Mouse (Mus musculus): ENCODE data around the gene Fut1. TPM values are rescaled to one million over a fixed set of nuclear protein-coding genes. Genes with fewer than 3 reads are reported as not detected.

Fut1 gene
- polyA plus RNA-seq, 1 experiment from 2014 or later: 0.61 TPM

DNA sequence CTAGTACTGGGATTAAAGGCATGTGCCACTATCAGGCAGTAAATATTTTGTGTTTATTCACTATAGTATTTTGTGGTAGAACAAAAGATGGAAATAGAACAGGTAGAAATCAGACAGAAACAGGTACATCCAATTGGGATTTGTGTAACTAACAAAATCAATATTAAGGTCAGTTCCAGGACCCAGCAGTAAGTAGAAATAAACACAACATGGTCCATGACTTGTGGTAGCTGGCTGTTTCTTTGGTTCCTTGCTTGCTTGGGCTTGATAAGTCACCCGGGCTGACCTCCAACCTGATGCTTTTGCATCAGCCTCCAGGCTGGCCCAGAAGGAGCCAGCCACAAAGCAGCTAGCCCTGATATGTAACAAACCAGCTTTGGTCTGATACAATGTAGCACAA is 7.6 kb upstream of the Fut1 start:
- no peak overlapping the region for H3K4me3 ChIP-seq
- no peaks in the 10 kb centered on the region for H3K27me3 ChIP-seq
- no peaks in the 10 kb centered on the region for H3K9me3 ChIP-seq
- H3K4me1 ChIP-seq: no peaks in the 10 kb centered on the region
- H3K9ac ChIP-seq: no peak overlapping the region
- 76% methylated on average over 1 of the region's 1 CpGs for WGBS
- ATAC-seq (ENCODE audit: insufficient number of reproducible peaks, insufficient read depth, low FRiP score, low TSS enrichment): no peak
- H3K36me3 ChIP-seq: no peaks in the 10 kb centered on the region
- no peak overlapping the region for H3K4me2 ChIP-seq (replicated peaks)
- no peak overlapping the region for H3K27ac ChIP-seq

DNA sequence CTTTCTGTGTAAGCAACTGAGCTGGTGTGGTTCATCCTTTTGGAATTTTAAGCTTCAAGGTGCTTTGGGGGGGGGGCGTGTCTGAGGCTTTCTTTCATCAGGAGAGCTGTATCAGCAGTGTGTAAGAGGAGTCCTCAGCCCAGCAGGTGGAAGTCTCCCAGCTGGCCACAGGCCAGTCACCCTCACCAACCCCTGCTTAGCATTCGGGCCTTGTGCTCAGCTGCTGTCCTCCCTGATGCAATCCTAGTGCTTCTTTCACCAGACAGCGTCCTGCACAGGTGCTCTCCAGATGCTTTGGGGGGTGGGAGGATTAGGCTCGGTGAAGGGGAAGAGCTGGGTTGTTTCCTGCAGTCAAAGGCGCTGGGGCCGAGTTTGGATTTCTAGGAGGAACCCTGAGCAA is 812 bp upstream of the Fut1 start:
- H3K27me3 ChIP-seq: peaks cover 48% of the 10 kb centered on the region
- WGBS: 7% methylated on average over 6 of the region's 6 CpGs
- H3K4me3 ChIP-seq: no peak overlapping the region
- peak; percentile 72 for ATAC-seq (ENCODE audit: insufficient number of reproducible peaks, insufficient read depth, low FRiP score, low TSS enrichment)
- peak overlapping the region; percentile 57; the same call in 1 of the 2 replicates for H3K27ac ChIP-seq
- H3K4me1 ChIP-seq: peaks cover 16% of the 10 kb centered on the region
- no peak overlapping the region for H3K9ac ChIP-seq
- H3K4me2 ChIP-seq (replicated peaks): no peak overlapping the region
- H3K9me3 ChIP-seq: no peaks in the 10 kb centered on the region
- H3K36me3 ChIP-seq: no peaks in the 10 kb centered on the region

DNA sequence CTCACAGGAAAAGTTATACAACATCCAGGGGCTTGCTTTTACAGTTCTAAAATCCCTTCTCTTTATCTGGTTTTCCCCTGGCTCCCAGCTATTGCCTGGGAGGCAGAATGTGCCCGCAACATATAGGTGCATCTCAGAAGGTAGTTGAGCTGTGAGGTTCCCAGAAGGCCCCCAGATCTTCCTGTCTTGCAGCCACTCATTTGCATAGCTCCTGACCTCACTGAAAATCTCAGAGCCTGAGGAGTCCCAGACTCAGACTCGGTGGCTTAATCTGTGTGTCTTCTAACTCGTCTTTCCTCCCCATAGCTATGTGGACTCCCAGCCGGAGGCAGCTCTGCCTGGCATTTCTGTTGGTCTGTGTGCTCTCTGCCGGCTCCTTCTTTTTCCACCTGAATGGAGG is 1.2 kb downstream of the Fut1 start:
- Histone ChIP-seq H3K4me3 (no peak overlapping the region), H3K27me3 (peaks cover 48% of the 10 kb centered on the region)
- no peak for ATAC-seq (ENCODE audit: insufficient number of reproducible peaks, insufficient read depth, low FRiP score, low TSS enrichment)

DNA sequence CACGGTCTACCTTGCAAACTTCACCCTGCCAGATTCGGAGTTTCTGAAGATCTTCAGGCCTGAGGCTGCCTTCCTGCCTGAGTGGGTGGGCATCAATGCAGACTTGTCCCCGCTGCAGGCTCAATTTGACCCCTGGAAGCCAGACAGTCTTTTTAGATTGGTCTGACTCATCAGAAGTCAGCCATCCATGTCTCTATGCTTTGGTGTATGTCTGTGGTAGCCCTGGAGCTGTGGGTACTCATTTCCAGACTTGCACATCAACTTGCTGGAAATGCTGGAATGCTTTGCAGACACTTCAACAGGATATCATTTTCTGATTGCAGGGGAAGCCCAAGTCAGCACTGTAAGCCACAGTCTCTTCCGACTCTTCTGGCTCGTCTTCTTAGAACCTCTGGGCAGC is 2.5 kb downstream of the Fut1 start:
- Histone ChIP-seq H3K4me3 (no peak overlapping the region), H3K36me3 (no peaks in the 10 kb centered on the region), H3K27ac (no peak overlapping the region), H3K27me3 (peaks cover 48% of the 10 kb centered on the region), H3K9ac (no peak overlapping the region), H3K9me3 (no peaks in the 10 kb centered on the region), H3K4me2 (replicated peaks) (no peak overlapping the region), H3K4me1 (peaks cover 16% of the 10 kb centered on the region)
- WGBS: 90% methylated on average over 5 of the region's 5 CpGs
- ATAC-seq (ENCODE audit: insufficient number of reproducible peaks, insufficient read depth, low FRiP score, low TSS enrichment): no peak

More for the DNA sequence above, 1.2 kb downstream of the Fut1 start:
- peaks cover 16% of the 10 kb centered on the region for H3K4me1 ChIP-seq
- no peaks in the 10 kb centered on the region for H3K36me3 ChIP-seq
- no peak overlapping the region for H3K9ac ChIP-seq
- no peak overlapping the region for H3K4me2 ChIP-seq (replicated peaks)
- WGBS: 77% methylated on average over 5 of the region's 5 CpGs
- no peaks in the 10 kb centered on the region for H3K9me3 ChIP-seq
- no peak overlapping the region for H3K27ac ChIP-seq

DNA sequence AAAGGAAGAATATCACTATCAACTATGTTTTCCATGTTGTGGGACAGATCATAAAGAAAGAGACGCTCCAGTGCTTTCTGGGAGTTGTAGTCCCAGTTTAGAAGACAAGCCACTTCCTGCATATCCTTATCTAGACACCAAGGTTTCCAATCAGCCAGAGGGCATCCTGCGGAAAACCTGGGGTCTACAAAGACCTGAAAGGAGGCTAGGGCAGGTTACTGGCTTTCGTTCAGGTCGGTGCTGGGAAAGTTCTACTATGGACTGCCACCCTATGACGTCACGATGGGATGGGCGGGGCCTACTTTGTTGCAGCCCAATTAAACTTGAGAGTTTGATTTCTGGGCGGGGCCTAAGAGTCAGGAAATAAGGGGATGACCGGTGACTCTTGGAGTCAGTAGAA is 4.4 kb downstream of the Fut1 start, which contains the start of gene Izumo1:
TSS of gene Izumo1 (plus strand) at position 369 of the 400 bp plus-strand sequence.
- no peak for ATAC-seq (ENCODE audit: insufficient number of reproducible peaks, insufficient read depth, low FRiP score, low TSS enrichment)
- WGBS: 26% methylated on average over 9 of the region's 9 CpGs
- peaks cover 8% of the 10 kb centered on the region for H3K4me1 ChIP-seq
- H3K4me3 ChIP-seq: no peak within 1 kb of the TSS
- H3K9me3 ChIP-seq: no peaks in the 10 kb centered on the region
- H3K9ac ChIP-seq: no peak within 1 kb of the TSS
- no peaks in the 10 kb centered on the region for H3K36me3 ChIP-seq
- no peak within 1 kb of the TSS for H3K27ac ChIP-seq
- H3K4me2 ChIP-seq (replicated peaks): no peak within 1 kb of the TSS
- peaks cover 31% of the 10 kb centered on the region for H3K27me3 ChIP-seq

DNA sequence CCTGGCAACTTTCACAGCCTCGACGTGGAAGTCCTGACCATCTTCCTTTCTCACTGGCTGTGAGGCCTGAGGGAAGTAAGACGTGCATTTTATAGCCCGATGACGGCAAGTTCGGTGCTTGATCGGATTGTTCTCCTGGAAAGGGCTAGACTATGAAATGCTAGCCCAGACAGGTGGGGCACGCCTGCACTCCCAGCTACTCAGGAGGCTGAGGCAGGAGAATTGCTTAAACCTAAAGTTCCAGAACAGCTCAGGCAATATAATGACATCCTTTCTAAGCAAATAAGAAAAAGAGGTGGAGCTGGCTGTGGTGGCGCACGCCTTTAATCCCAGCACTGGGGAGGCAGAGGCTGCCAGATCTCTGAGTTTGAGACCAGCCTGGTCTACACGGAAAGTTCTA is 6.4 kb downstream of the Fut1 start:
- Histone ChIP-seq H3K9ac (no peak overlapping the region), H3K27me3 (peaks cover 28% of the 10 kb centered on the region)

DNA sequence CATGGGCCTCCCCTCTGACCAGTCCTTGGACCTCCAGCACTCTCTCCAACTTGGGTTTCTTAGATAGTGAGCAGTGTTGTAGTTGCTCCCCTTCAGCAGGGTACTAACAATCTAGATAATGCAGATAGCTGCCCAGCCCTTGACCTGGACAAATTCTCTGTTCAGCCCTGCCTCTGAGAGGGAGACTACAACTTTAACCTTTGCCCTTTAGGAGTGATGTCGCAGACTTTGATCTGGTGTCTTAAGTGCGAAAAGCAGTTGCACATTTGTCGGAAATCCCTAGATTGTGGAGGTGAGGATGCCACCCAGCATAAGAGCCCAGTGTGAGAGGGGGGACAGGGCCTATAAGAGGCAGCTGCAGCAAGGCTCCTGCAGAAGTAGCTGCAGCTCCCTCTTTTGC is 7.6 kb downstream of the Fut1 start:
- Histone ChIP-seq H3K4me2 (replicated peaks) (no peak overlapping the region), H3K9me3 (no peaks in the 10 kb centered on the region), H3K27me3 (peaks cover 21% of the 10 kb centered on the region), H3K4me3 (no peak overlapping the region), H3K27ac (no peak overlapping the region), H3K36me3 (no peaks in the 10 kb centered on the region), H3K4me1 (no peaks in the 10 kb centered on the region), H3K9ac (no peak overlapping the region)
- ATAC-seq (ENCODE audit: insufficient number of reproducible peaks, insufficient read depth, low FRiP score, low TSS enrichment): no peak
- 83% methylated on average over 3 of the region's 3 CpGs for WGBS

More for the DNA sequence above, 6.4 kb downstream of the Fut1 start:
- H3K4me1 ChIP-seq: no peaks in the 10 kb centered on the region
- no peaks in the 10 kb centered on the region for H3K9me3 ChIP-seq
- H3K4me2 ChIP-seq (replicated peaks): no peak overlapping the region
- H3K36me3 ChIP-seq: no peaks in the 10 kb centered on the region
- no peak for ATAC-seq (ENCODE audit: insufficient number of reproducible peaks, insufficient read depth, low FRiP score, low TSS enrichment)
- H3K4me3 ChIP-seq: no peak overlapping the region
- no peak overlapping the region for H3K27ac ChIP-seq
- 96% methylated on average over 11 of the region's 11 CpGs for WGBS

DNA sequence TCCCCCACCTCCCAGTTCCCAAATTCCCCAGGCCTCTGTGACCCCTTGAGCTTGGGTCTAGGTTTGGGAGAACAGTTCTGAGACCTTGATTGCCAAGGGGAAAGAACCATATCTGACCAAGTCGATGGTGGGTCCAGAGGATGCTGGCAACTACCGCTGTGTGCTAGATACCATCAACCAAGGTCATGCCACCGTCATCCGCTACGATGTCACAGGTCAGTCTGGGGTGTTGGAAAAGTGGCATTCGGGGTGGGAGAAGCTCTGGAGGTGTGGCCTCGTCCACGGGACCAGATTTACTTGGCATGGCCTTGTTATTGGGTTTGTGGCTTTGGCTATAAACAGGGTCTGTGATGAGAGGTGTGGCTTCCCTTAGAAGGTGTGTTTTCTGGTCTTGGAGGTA is 8.4 kb downstream of the Fut1 start:
- H3K4me3 ChIP-seq: no peak overlapping the region
- H3K4me1 ChIP-seq: no peaks in the 10 kb centered on the region
- no peak overlapping the region for H3K9ac ChIP-seq
- H3K27ac ChIP-seq: no peak overlapping the region
- H3K36me3 ChIP-seq: no peaks in the 10 kb centered on the region
- 90% methylated on average over 8 of the region's 8 CpGs for WGBS
- peaks cover 24% of the 10 kb centered on the region for H3K27me3 ChIP-seq
- ATAC-seq (ENCODE audit: insufficient number of reproducible peaks, insufficient read depth, low FRiP score, low TSS enrichment): no peak
- H3K4me2 ChIP-seq (replicated peaks): no peak overlapping the region
- no peaks in the 10 kb centered on the region for H3K9me3 ChIP-seq

DNA sequence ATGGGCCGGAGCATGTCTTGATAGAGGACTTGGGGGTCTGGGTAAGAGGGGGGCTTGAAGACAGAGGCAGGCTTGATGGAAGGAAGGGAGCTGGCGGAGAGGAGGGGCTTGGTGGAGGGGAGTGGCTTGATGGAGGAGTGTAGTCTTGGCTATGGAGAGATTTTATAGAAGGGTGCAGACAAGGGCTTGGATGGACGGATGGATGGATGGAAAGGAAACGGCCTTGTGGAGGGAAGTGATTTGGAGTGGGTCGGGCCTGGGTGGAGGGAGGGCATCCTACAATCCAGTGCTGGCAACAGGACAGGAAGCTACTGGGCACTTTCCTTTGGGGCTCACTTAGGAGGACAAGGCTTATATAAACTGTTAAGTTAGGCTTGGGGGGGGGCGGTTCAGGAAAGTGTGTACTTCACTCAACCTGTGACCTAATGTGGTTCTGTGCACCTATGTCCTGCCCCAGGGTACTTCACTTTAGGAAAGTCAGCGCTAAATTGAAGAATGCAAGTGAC is 9.5 kb downstream of the Fut1 start:
- Histone ChIP-seq H3K4me1 (no peaks in the 10 kb centered on the region), H3K27ac (no peak overlapping the region), H3K36me3 (no peaks in the 10 kb centered on the region), H3K9me3 (no peaks in the 10 kb centered on the region), H3K4me3 (no peak overlapping the region), H3K27me3 (peaks cover 24% of the 10 kb centered on the region), H3K9ac (no peak overlapping the region), H3K4me2 (replicated peaks) (no peak overlapping the region)
- WGBS: 89% methylated on average over 7 of the region's 7 CpGs
- no peak for ATAC-seq (ENCODE audit: insufficient number of reproducible peaks, insufficient read depth, low FRiP score, low TSS enrichment)

DNA sequence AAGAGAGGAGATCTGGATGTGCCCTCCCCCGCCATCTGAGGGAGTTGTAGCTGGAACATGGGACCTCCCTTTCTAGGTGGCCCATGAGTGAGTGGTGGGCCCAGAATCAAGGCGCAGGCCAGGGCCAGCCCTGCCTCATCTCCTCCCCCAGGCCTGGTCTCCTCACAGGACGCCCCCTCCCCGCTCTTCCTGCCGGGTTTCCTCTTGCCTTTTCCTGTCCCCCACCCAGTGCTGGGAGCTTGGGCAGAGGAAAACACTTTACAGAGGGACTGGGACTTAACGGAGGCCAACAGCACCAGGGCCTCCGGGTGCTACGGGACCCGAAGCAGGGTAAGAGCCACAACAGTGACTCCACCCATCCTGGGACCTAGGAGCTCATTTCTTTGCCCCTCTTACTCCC is 10.2 kb downstream of the Fut1 start, which contains the start of gene Rasip1:
TSS of gene Rasip1 (plus strand) at position 228 of the 400 bp plus-strand sequence.
- peaks cover 24% of the 10 kb centered on the region for H3K27me3 ChIP-seq
- peaks cover 2% of the 10 kb centered on the region for H3K4me1 ChIP-seq
- 76% methylated on average over 9 of the region's 9 CpGs for whole genome bisulfite sequencing
- no peaks in the 10 kb centered on the region for H3K36me3 ChIP-seq
- peak within 1 kb of the TSS; percentile 60; the same call in 1 of the 2 replicates for H3K27ac ChIP-seq
- peak within 1 kb of the TSS; percentile 75 for H3K9ac ChIP-seq
- peak within 1 kb of the TSS; percentile 59 for H3K4me3 ChIP-seq
- H3K4me2 ChIP-seq (replicated peaks): peak within 1 kb of the TSS; percentile 98
- ATAC-seq (ENCODE audit: insufficient number of reproducible peaks, insufficient read depth, low FRiP score, low TSS enrichment): no peak
- no peaks in the 10 kb centered on the region for H3K9me3 ChIP-seq

DNA sequence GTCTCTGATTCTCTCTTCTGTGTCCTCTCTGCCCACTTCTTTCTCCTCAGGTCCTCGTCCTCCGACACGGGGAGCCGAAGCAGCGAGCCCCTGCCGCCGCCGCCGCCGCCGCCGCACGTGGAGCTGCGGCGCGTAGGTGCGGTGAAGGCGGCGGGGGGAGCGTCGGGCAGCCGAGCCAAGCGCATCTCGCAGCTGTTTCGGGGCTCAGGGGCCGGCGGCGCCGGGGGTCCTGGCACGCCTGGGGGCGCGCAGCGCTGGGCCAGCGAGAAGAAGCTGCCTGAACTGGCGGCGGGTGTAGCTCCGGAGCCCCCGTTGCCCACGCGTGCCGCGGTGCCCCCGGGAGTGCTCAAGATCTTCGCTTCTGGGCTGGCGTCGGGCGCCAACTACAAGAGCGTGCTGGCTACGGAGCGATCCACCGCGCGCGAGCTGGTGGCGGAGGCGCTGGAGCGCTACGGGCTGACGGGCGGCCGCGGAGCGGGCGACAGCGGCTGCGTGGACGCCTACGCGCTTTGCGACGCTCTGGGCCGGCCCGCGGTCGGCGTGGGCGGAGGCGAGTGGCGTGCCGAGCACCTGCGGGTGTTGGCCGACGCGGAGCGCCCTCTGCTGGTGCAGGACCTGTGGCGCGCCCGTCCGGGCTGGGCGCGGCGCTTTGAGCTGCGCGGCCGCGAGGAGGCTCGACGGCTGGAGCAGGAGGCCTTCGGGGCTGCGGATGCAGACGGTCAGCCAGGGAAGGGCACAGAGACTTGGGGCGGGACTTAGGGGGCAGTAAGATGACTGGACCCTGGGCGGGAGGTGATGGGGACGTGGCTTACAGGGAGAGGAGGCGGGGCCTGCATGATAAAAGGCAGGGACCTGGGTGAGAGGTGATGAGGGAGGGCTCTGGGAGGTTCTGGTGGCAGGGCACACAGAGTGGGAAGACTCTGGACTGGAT is 11.5 kb downstream of the Fut1 start:
- ATAC-seq (ENCODE audit: insufficient number of reproducible peaks, insufficient read depth, low FRiP score, low TSS enrichment): peak; percentile 61
- H3K27ac ChIP-seq: peak overlapping the region; percentile 60; the same call in 1 of the 2 replicates
- H3K4me1 ChIP-seq: peaks cover 9% of the 10 kb centered on the region
- H3K9me3 ChIP-seq: no peaks in the 10 kb centered on the region
- peak overlapping the region; percentile 59 for H3K4me3 ChIP-seq
- no peaks in the 10 kb centered on the region for H3K36me3 ChIP-seq
- peak overlapping the region; percentile 75 for H3K9ac ChIP-seq
- H3K27me3 ChIP-seq: peaks cover 29% of the 10 kb centered on the region
- 1% methylated on average over 105 of the region's 105 CpGs for WGBS
- H3K4me2 ChIP-seq (replicated peaks): peak overlapping the region; percentile 98

Measured in embryonic facial prominence, embryonic 12.5 days (tissue).